Mouse (Mus musculus): ENCODE measurements around the gene Rbm7.
"Not testable (repeated sequence)": the region's sequence is repeated elsewhere in the genome, so short reads cannot be mapped to it uniquely, and the experiment has no call there.

The Rbm7 gene

DNA sequence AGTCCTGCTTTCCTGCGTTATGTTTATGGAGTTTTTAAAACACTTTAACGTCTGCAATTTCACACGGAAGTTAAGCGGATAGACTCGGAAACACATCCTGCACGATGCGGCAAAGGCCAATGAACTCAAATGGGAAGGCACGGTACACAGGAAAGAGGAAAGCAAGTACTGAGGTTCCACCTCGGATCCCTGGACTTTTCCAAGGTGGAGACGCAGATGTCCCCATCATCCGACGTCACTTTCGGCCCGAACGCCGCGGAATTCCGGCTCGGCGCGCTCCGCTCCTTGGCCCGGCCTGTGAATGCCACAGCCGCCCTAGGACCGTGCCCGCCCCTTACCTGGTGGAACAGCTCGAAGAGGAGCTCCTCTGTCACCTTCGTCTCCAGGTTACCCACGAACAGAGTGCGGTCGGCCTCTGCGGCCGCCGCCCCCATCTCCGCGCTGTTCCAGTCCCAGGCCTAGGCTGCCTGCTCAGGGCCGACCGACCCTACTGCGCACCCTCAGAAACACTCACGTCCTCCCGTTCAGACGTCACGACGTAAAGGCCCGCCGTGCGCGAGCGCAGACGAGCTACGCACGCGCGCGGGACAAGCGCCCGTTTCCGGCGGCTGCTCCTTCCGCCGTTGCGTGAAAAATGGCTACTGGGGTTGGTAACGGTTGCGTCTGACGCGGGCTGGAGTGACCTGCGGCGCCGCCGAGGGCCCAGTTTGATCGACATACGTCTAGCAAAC is at the start of gene Rbm7, which contains the start of gene Gm5617:
TSS of gene Rbm7 (minus strand) at position 483 of the 731 bp plus-strand sequence.
TSS of gene Gm5617 (plus strand) at position 626 of the 731 bp plus-strand sequence.
- DNase-seq (ENCODE audit: low read depth, low spot score) = peak; percentile 99

- DNase-seq (ENCODE audit: low read depth, low spot score) = peak; percentile 27
Observed at GRCm38 (mm10) chr9:48538688-48539087, 43.6 kb upstream of the Rbm7 start.

- peak; percentile 19 for DNase-seq (ENCODE audit: low read depth, low spot score)
Observed at GRCm38 (mm10) chr9:48538044-48538645, 43.0 kb upstream of the Rbm7 start.

- not testable (repeated sequence) for DNase-seq (ENCODE audit: low read depth, low spot score)
Observed at GRCm38 (mm10) chr9:48537616-48538015, 42.5 kb upstream of the Rbm7 start.

DNA sequence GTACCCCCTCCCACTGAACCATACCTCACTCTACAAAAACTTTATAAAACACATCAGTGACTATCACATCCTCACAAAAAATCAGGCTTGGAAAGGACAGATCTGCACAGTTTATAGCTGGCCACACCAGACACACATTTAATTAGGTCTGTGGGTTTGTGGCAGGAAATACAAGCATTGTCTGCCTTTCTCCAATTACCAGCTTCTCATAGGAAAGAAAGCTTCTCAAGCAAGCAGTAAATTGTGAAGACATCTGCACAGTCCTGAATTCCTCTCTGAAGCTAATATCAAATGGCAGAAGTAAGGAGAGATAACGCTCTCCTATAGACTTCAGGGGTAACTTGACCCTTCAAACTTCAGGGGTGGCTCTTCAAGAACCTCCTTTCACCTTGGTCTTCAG is 41.3 kb upstream of the Rbm7 start:
- DNase-seq (ENCODE audit: low read depth, low spot score) = no peak

DNA sequence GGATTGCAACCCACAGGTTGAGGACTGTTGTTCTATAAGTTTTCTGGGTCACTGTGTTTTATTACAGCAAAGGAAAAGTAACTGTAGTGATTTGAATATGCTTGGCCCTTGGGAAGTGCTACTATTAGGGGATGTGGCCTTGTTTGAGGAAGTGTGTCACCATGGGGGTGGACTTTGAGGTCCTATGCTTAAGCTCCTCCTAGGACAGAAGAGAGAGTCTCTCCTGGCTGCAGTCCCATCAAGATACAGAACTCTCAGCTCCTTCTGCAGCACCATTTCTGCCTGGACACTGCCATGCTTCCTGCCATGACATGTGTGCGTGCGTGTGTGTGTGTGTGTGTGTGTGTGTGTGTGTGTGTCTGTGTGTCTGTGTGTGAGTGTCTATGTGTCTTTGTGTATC is 37.6 kb upstream of the Rbm7 start:
- DNase-seq (ENCODE audit: low read depth, low spot score) = peak; percentile 14

- DNase-seq (ENCODE audit: low read depth, low spot score) = no peak
Observed at GRCm38 (mm10) chr9:48532203-48532602, 37.1 kb upstream of the Rbm7 start.

DNA sequence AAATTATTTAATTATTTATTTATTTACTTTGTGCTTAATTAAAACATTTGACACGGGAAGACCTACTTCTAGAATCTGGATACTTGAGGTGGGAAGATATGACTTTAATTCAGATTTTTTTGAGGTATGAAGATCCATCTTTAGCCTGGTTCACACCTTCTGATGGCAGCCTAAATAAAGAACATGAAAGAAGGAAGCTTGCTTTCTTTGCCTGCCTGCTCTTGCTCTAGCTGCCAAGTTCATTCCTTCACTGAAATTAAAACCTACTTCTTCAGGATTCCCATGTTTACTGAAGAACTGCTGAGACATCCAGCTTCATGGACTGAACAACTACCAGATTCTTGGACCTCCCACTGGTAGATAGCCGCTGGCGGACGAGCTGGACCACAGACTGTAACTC is 36.2 kb upstream of the Rbm7 start:
- DNase-seq (ENCODE audit: low read depth, low spot score) = peak; percentile 66

DNA sequence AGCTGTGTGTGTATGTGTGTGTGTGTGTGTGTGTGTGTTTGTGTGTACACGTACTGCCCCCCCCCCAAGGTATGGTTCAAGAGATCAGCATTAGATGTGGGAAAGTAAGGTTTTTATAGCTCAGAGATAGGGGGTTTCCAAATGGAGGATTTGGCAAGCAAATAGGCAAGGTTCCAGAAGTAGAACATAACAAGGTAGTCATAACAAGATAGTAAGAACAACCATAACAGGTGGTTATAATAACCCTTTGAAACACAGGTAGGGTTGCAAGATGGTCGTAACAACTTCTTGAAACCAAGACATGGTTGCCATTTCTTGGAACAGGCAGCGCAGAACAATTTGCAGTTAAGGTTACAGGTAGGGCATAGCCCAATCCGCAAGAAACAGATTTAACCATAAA is 31.4 kb upstream of the Rbm7 start:
- no peak for DNase-seq (ENCODE audit: low read depth, low spot score)

DNA sequence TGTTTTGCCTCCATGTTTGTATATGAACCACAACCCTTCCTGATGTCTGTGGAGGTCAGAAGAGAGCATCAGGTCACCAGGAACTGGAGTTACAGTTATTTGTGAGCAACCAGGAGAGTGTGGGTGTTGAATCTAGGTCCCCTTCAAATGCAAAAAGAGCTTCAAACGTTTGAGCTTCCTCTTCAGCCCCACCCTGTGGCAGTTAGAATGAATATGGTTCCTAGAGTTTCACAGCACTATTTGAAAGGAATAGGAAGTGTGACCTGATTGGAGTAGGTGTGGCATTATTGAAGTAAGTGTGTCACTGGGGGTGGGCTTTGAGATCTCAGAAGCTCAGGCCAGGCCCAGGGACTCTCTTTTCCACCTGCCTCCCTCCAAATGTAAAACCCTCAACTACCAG is 30.5 kb upstream of the Rbm7 start:
- no peak for DNase-seq (ENCODE audit: low read depth, low spot score)

GRCm38 (mm10) chr9:48520405-48520804 is 25.3 kb upstream of the Rbm7 start:
- DNase-seq (ENCODE audit: low read depth, low spot score) = not testable (repeated sequence)

DNA sequence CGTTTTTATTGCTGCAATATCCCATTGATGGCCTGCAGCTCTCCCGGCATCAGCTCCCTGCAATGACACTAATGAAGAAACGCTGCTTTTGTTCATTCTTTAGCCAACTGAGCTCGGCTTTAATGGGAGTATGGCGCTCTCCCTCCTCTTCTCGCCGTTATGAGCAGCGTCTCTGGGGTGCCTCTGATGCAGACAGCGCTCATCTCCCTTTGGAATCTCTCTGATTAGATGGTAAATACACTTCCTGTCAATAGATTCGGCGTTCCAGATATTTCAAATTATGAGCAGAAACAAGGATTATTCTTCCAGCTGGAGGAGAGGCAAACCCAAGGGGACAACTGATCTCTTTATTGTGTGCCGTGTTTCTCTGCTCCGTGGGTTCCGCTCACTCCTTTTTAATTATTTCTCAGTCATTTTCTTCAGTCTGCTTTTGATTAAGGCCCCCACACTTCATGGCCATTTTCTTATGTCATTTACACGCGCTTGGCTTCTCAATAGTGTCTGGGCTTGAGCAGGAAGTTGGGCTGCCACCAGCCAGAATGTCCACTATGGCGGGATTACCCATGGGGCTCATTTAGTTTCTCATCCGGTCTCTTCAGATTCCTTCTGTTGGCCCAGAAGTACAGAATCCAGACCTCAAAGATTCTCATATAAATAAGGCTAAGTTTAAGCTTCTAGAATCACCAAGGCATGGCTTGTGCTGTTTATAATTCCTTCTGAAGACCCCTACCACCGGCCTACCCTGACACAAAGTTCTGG is 22.5 kb upstream of the Rbm7 start:
- DNase-seq (ENCODE audit: low read depth, low spot score) = no peak

DNA sequence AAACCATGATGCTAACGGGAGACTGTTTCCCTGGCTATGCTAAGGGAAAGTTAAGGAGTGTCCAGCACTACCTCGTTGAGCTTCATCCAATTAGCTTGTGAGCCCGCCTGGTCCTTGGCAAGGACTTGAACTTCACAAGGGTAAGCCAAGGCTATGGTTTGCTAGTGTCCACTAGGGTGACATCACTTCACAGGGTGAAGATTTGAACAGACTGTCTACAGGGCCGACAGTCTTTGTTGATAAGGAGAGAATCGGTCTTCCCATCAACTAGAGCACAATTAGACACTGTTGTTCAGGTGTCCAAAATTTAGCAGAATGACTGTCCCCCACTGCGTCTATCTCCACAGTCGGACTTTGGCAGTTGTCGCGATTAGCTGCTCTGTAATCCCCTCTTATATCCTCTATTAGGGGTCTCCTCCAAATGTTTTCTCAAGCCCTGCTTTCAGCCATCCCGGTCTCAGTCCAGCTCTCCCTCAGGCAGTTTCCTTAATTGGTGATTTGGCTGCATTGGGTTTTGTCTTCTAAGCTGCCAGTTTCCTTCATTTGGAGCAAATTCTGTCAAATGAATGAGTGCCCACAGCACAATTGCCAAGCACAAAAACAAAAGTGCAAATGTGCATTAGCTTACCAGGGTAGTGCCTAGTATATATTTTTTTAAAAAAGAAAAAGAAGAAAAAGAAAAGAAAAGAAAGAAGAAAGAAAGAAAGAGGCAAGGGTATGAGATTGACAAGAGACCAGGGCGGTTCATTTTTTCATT is 21.7 kb upstream of the Rbm7 start:
- DNase-seq (ENCODE audit: low read depth, low spot score) = no peak

DNA sequence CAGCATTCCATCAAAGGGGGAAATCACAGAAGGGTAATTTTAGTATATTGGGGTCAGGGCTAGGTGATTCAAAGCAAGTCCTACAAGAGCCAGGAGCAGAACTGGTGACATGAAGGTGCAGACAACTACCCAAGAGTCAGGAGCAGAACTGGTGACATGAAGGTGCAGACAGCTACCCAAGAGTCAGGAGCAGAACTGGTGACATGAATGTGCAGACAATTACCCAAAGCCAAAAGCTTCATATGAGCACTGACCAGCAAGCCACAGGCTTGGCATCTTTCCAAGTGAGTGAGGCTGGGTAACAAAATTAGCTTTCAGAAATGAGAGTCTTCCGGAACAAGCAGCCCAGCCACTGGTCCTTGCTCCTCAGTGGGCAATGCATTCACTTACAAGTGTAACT is 20.2 kb upstream of the Rbm7 start:
- DNase-seq (ENCODE audit: low read depth, low spot score) = no peak

GRCm38 (mm10) chr9:48510134-48510533 is 15.0 kb upstream of the Rbm7 start:
- DNase-seq (ENCODE audit: low read depth, low spot score) = no peak

DNA sequence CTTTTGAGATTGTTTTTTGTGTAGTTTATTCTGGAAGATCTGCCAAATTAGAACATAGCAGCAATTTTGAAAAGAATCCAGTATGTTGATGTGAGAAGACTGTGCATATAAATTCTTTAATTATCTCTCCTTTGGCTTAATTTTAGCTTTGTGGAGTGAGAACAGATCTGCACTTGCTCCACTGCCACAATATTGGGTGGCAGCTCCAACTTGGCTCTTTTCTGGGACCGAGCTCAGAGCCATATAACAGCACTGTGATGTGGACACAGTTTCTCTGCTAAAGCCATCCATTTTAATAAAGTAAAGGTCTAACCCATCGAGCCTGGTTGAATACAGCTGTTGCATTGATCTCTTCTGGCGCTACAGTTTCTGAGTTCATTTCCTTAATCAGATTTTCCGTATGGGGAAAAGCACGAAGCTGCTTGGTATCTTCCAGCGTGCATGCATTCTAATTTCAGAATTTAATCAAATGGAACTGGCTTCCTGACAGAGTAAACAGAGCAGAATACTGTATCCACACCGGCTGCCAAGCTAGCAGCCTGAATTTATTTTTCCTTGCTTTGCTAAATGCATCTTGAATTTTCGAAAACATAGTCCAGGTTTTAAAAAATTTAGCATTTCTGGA is 9.8 kb upstream of the Rbm7 start:
- peak; percentile 49 for DNase-seq (ENCODE audit: low read depth, low spot score)

DNA sequence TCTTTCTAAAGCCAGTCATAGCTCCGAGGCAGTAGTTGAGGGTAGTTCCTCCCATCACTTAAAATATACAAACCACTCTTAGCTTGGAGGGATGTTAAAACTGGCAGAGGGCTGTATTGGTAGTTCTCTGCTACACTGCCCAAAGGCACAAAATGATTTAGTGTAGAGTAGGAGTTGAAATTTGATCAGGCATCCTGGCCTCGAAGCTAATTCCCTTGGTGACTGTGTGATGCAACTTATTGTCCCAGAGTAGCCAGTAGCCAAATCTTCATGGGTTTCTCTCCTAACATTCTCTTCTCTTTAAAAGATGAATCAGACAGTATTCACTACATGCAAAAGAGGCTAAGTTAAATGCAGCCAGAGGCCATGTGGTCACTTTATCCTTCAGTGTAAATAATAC is 7.9 kb upstream of the Rbm7 start:
- DNase-seq (ENCODE audit: low read depth, low spot score) = no peak

- no peak for DNase-seq (ENCODE audit: low read depth, low spot score)
Observed at GRCm38 (mm10) chr9:48501192-48501591, 6.1 kb upstream of the Rbm7 start.

- no peak for DNase-seq (ENCODE audit: low read depth, low spot score)
Observed at GRCm38 (mm10) chr9:48495548-48495932, 441 bp upstream of the Rbm7 start.

DNA sequence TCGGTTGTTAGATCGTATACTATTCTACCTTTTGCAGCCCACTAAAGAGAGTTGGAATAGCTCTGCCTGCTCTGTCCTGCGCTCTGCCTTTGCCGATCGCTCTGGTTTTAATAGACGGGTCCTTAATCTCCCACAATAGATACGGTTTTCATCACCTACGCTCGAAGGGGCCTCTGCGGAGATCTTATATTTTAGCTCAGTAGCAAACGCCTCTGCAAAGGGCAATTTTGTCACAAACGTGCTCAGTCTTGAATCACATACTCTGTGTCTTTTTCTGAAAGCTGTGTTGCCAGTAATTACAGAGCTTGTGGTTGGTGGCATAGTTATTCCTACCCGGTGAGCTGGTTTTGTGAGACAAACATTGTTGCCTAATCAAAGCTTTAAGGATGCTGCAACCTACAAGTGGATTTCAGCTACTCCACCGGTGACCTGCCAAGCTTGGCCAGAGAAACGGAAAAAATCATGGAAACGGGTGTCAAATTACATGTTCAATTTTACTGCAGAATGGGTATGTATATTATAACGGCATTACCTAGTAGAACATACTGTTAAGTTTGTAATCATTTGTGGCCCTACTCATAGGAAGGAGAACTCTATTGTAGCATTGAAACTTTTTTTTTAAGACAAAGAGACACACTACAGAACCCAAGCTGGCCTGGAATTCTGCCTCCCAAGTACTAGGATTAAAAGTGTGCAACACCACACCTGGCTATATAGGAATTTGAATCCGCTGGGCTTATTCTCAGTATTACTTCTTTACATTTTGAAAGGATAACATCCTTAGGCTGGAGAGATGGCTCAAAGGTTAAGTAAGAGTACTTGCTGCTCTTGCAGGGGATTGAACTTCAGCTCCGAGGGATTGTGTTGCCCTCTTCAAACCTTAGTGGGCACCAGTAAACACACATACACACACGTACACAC is 13.6 kb downstream of the Rbm7 start:
- peak; percentile 28 for DNase-seq (ENCODE audit: low read depth, low spot score)
